Mouse (Mus musculus): ENCODE measurements around the gene Dgkg. TPM values are rescaled to one million over a fixed set of nuclear protein-coding genes. Genes with fewer than 3 reads are reported as not detected.

The Dgkg gene
- total RNA-seq, 2 experiments from 2014 or later, result 31.0 to 44.2 TPM

DNA sequence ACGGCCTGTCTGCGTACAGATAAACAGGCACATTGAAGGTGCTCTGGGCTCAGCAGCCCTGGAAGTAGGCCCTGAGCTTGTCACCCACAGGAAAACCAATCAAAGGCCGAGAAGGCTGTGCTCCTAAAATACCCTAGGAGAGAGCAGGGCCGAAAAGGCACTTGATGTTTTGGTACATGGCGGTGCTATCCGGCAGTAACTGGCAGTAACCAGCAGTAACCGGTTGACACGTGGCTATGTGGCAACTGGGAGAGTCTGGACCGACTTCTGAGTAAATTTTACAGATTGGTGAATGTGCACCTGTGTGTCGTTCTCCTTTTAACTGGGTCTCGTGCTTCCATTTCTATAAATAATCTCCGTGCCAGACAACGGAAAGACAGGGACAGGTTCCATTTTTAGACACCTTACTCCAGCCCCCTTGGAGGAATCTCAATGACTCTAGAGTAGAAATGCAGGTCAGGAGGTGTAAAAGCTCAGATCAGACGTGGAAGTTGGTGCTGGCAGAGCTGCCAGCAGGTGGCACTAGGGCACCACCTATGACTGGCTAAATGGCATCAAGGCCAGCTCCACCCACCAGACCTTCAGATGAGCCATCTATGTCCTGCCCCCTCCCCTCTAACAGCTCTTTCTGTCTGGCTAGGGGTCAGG, 92.6 kb downstream of the Dgkg start:
- intact Hi-C loops (cut with DNase I), result loop anchor here (2.0 kb wide), 1 partner anchor 242 kb away; no protein-coding TSS in a partner anchor

GRCm38 (mm10) chr16:22563594-22563993, 93.4 kb downstream of the Dgkg start:
- no peak for DNase-seq (ENCODE audit: low spot score in 2 of 2)
- intact Hi-C loops (cut with DNase I), result no loop called here

More for the DNA sequence above, 92.6 kb downstream of the Dgkg start:
- DNase-seq (ENCODE audit: low spot score in 2 of 2), result peak; percentile 68 to 69

DNA sequence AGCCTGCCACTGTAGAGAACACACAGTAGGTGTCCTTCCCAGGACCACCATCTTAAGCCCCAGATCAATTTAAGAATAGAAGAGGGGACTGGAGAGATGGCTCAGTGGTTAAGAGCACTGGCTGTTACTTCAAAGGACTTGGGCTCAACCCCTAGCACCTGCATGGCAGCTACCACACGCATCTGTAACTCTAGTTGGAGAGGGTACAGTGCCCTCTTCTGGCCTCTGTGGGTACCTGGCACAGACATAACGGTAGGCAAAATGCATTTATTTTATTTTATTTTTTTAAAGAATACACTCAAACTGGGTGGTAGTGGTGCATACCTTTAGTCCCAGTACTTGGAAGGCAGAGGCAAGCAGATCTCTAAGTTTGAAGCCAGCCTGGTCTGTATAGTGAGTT, 102.0 kb downstream of the Dgkg start:
- no peak for DNase-seq (ENCODE audit: low spot score in 2 of 2)
- intact Hi-C loops (cut with DNase I), result no loop called here

DNA sequence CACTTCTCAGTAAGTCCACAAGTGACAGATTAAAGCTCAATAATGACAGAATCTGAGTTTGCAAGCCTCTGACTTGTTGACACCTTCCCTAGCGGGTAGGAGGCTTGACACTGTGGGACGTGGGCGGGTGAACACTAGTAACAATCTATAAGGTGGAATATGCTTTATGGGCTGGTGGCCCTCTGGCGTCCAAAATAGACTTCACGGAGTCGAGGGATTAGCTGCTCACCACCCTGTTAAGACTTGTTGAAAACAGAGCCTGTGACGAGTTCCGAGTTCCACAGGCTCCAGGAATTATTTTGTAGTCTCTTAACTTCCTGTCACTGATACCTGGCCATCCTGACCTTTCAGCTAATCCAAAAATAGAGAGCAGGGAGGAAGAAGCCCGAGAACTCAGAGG, 104.7 kb downstream of the Dgkg start:
- intact Hi-C loops (cut with DNase I), result no loop called here
- no peak for DNase-seq (ENCODE audit: low spot score in 2 of 2)

DNA sequence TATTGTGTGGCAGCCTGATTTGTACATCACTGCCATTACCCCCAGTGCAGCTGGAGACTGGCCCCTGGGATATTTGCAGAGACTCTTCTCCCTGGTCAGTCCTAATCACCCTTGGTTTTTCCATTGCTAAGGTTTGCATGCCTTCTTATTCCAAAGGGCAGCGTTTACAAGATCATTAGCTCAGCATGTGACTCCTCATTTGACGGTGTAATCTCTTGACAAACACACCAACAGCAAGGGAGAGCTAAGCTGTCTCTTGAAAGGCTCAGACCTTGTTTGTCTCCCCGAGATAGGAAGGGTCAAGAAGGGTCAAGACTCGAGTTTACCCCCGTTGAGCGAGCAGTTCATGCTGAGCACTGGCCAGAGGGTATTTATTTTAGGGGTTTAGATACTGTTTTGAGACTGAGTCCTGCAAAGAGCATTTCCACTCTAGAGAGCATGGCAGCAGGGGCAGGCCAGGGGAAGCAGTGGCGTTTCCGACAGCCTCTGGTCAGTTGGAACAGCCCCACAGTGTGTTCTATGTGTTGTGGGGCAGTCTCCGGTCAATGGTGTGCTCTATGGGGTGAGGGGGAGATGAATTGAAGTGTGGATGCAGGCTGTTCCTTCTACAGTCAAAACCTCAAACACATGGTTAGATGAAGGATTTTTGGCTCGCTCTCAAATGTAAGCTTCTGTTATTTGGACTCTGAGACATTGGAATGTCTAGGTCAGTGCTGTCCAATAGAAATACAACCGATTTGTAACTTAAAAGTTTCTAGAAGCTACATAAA, 105.6 kb downstream of the Dgkg start:
- DNase-seq (ENCODE audit: low spot score in 2 of 2), result no peak
- intact Hi-C loops (cut with DNase I), result no loop called here

GRCm38 (mm10) chr16:22549346-22549745, 107.7 kb downstream of the Dgkg start:
- intact Hi-C loops (cut with DNase I), result loop anchor here (2.0 kb wide), 2 partner anchors 111 to 247 kb away; partner anchors contain the start of gene Etv5
- DNase-seq (ENCODE audit: low spot score in 2 of 2), result no peak

DNA sequence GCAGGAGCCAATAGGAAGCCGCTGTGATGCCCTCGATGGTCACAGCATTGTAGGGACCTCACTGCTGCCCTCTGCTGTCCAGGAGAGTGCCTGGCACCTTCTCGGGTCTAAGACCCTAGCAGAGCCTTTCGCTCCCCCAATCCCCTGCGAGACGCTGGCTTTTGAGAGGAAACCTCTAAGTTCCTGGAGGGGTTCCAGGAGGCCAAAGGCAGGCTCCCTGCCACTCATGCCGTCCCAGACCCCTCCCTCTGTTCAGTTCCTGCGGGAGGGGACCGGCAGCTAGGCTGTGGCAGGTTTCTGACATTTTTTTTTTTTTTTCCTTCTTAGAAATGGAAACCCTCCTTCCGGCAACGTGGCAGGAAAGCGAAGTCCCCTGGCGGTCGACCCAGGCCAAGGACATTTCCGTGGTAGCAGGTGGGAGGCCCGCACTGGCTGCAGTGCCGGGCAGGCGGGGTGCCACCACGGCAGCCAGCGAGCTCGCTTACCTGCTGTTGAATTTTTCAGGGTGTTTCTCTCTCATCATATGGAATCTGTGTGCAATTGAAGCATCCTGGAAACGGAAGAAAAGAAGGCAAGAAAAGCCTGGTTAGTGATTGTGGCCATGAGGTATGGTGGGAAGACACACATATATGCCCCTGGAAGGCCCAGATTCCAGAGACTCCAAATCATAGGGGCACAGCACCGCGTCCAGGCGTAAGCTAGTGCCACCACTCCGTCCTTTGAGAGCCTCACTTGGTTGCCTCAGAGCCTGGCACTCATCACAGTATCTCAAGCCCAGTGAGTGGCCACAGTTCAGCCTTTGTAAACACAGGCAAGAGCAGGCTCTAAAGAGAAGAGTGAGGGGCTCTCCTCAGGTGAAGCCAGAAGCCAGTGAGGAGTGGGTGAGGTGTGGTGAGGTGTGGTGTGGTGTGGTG, 108.6 kb downstream of the Dgkg start:
- intact Hi-C loops (cut with DNase I), result loop anchor here (2.0 kb wide), 2 partner anchors 110 to 246 kb away; partner anchors contain the start of gene Etv5
- peak; percentile 86 to 87 for DNase-seq (ENCODE audit: low spot score in 2 of 2)

GRCm38 (mm10) chr16:22547741-22548140, 109.3 kb downstream of the Dgkg start:
- intact Hi-C loops (cut with DNase I), result loop anchor here (2.0 kb wide), 2 partner anchors 109 to 245 kb away; partner anchors contain the start of gene Etv5

GRCm38 (mm10) chr16:22545799-22546198, 111.2 kb downstream of the Dgkg start:
- intact Hi-C loops (cut with DNase I), result no loop called here
- peak; percentile 20 to 30 for DNase-seq (ENCODE audit: low spot score in 2 of 2)

More at GRCm38 (mm10) chr16:22547741-22548140, 109.3 kb downstream of the Dgkg start:
- DNase-seq (ENCODE audit: low spot score in 2 of 2), result no peak

DNA sequence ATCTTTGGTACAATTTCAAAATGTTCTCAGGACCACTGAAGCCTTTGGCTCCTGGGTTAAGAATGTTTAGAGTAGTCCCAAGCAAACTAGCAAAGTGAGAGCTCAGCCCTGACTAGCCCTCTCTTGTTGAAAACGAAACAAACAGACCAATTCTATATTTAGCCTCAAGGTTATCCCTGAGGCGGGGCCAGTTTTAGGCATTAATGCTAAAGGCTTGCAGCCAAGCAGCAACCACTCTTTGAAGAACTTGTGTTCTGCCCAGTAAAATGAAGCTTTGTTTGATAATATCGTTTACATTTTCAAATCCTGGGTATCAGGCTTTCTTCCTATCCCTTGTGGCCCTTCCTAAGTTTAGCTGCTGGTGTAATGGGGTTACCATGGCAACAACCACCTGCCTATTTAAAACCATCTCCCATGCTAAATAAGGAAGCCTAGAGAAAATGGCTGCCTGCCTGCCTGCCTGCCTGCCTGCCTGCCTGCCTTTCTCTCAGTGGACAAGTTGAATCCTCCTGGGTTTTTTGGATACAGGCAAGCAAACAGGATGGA, 111.9 kb downstream of the Dgkg start:
- intact Hi-C loops (cut with DNase I), result no loop called here
- DNase-seq (ENCODE audit: low spot score in 2 of 2), result peak; percentile 78 to 92

DNA sequence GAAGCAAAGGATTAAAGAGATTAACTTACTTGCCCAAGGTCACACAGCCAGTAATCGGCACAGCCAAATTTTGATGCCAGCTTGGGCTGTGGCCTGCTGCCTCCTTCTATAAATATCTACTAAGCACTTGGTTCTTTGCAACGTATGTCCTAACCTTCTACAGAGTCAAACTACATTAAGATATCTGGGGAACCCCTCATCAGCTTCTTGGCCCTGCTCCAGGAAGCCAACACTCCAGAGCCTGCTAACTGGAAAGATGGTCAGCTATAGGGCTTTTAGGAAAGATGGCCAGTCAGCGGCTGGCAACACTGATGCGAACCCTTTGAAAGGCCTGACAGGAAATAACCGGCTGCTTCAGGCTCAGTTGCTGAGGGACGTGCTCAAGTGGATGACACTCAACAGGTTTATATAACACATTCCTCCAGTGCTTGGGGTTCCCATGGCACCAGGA, 114.3 kb downstream of the Dgkg start:
- intact Hi-C loops (cut with DNase I), result no loop called here
- DNase-seq (ENCODE audit: low spot score in 2 of 2), result peak in 1 of 2 experiments; percentile 68

GRCm38 (mm10) chr16:22539275-22539674, 117.7 kb downstream of the Dgkg start:
- intact Hi-C loops (cut with DNase I), result no loop called here
- no peak for DNase-seq (ENCODE audit: low spot score in 2 of 2)

- intact Hi-C loops (cut with DNase I), result no loop called here
- no peak for DNase-seq (ENCODE audit: low spot score in 2 of 2)
These were observed 120.3 kb downstream of the Dgkg start for GRCm38 (mm10) chr16:22536581-22537160.

GRCm38 (mm10) chr16:22533087-22533486, 123.9 kb downstream of the Dgkg start:
- intact Hi-C loops (cut with DNase I), result no loop called here
- DNase-seq (ENCODE audit: low spot score in 2 of 2), result no peak

GRCm38 (mm10) chr16:22531834-22532233, 125.2 kb downstream of the Dgkg start:
- intact Hi-C loops (cut with DNase I), result no loop called here
- DNase-seq (ENCODE audit: low spot score in 2 of 2), result no peak

DNA sequence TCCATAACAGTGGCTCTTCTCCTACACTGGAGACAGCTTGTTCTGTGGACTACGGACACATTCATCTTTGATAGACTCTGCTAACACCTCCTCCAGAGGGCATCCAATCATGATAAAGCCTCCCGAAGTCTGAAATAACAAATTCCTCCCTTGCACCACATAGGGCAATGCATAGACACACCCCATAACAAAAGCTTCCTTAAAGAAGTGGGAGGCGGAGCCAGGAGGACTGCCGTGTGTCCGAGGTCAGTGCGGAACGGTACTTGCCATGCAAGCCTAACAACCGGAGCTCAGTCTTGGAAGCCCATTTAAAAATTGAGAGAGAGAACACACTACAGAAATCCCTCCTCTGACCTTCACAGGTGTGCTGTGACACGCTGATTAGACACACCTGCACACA, 126.0 kb downstream of the Dgkg start:
- intact Hi-C loops (cut with DNase I), result no loop called here

DNA sequence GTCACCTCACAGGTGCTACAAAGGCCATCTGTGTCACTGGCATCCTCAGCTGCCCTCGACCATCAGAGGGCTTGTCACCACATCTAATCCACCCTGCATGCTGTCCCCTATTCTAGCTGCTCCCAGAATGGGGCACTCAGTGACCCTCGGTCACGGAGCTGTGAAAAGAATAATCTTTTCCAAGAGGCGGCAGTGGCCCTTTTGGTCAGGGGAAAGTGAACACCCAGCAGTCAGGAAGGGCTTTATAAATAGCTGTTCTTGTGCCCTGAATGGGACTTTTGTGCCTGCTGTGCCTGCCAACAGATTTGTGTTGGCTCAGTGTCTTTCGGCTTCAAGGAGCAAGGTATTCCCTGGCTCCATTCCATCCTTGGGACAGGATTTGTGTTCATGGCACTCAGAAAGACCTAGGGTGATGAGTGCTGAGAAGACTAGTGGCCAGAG, 129.5 kb downstream of the Dgkg start:
- no peak for DNase-seq (ENCODE audit: low spot score in 2 of 2)
- intact Hi-C loops (cut with DNase I), result no loop called here

More for the DNA sequence above, 126.0 kb downstream of the Dgkg start:
- no peak for DNase-seq (ENCODE audit: low spot score in 2 of 2)

DNA sequence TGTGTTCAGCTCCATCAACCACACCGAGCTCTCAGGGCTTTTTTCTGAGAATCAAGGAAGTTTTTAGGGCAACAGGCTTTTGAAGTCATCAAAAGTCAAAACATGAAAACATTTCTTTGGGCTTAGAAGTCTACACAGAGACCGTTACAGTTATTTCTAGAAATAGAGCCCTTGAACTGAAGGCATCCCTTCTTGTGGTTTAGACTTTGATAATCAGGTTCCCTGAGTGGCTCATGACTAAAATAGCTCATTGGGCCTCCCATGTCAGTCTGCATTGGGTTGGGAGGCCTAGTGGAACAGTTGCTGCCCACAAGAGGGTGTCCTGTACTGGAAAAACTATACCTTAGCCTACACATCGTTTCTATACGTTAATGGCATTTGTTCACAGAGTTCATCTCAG, 130.6 kb downstream of the Dgkg start:
- intact Hi-C loops (cut with DNase I), result no loop called here
- DNase-seq (ENCODE audit: low spot score in 2 of 2), result no peak

Measured in left cerebral cortex, postnatal 14 days (tissue).